Mouse (Mus musculus) heart, postnatal 0 days (tissue): Measurements from ENCODE around the gene Rfxank. TPM values are rescaled to one million over a fixed set of nuclear protein-coding genes. Genes with fewer than 3 reads are reported as not detected.

Source experiments
- ATAC-seq: fragments of 200-750 bp; cut with Nextera tagmentation; 2 replicates; pipeline ENCODE4 v1.8.0; 2017; ENCODE audit warnings: low read depth, moderate number of reproducible peaks, moderate library complexity; ENCODE audit not compliant: insufficient read depth
- DNase-seq: peaks from one replicate; pipeline ENCODE4 v3.0.0-alpha.2; 2016; ENCODE audit warnings: low spot score
- H3K27ac ChIP-seq: fragments of 300-500 bp; sonication (generic); 2 replicates; pipeline ENCODE4 v1.5.1; 2014; ENCODE audit warnings: low read depth, mild to moderate bottlenecking
- H3K27me3 ChIP-seq: fragments of 300-500 bp; sonication (generic); 2 replicates; pipeline ENCODE4 v1.6.1; 2014; ENCODE audit warnings: low read length, mixed read lengths; ENCODE audit not compliant: control insufficient read depth, insufficient read depth
- H3K36me3 ChIP-seq: fragments of 300-500 bp; sonication (generic); replicated peaks from 2 replicates; pipeline ENCODE4 v1.6.1; 2014; ENCODE audit warnings: low read length, mixed read lengths; ENCODE audit not compliant: control insufficient read depth, insufficient read depth
- H3K4me1 ChIP-seq: fragments of 300-500 bp; sonication (generic); 2 replicates; pipeline ENCODE4 v1.6.1; 2014; ENCODE audit warnings: antibody characterized with exemption; ENCODE audit not compliant: control insufficient read depth, insufficient read depth
- H3K4me2 ChIP-seq: fragments of 300-500 bp; sonication (generic); 2 replicates; pipeline ENCODE4 v1.6.1; 2014; ENCODE audit warnings: low read depth, mild to moderate bottlenecking, low read length, moderate library complexity
- H3K4me3 ChIP-seq: fragments of 300-500 bp; sonication (generic); 2 replicates; pipeline ENCODE4 v1.5.1; 2014; ENCODE audit warnings: low read depth, low read length
- H3K9ac ChIP-seq: fragments of 300-500 bp; sonication (generic); replicated peaks from 2 replicates; pipeline ENCODE4 v1.6.1; 2014; ENCODE audit warnings: low read depth, low read length, mixed read lengths
- H3K9me3 ChIP-seq: fragments of 300-500 bp; sonication (generic); replicated peaks from 2 replicates; pipeline ENCODE4 v1.6.1; 2016; ENCODE audit warnings: low read length; ENCODE audit not compliant: control insufficient read depth
- CTCF ChIP-seq: IDR thresholded peaks from 2 replicates; pipeline ENCODE4 v1.5.1; 2016; ENCODE audit warnings: antibody characterized with exemption, control low read depth, low read depth
- EP300 ChIP-seq: IDR thresholded peaks from 2 replicates; pipeline ENCODE4 v1.6.1; 2016; ENCODE audit warnings: antibody characterized with exemption, low read depth
- WGBS: fragments of 180-500 bp; shearing (Covaris S2); extraction: QIAGEN DNeasy Blood & Tissue Kit; methylation state at CpG from one replicate; pipeline ENCODE4 v1.1.7; 2014; 5-methylcytosine and 5-hydroxymethylcytosine counted together
- polyA plus RNA-seq: library from polyadenylated mRNA; unstranded; fragments of >200 nt; fragmentation: Nextera tagmentation; extraction: Ambion mirVana; gene quantifications from 2 replicates; pipeline ENCODE4 v1.2.1, GENCODE M21; 2015
- total RNA-seq: library from RNA; depleted of rRNA; stranded (reverse); fragments of >200 nt; gene quantifications from 2 replicates; pipeline ENCODE4 v1.2.3, GENCODE M21; 2014; ENCODE audit warnings: low replicate concordance

Gene Rfxank
- total and polyA plus RNA-seq, 2 experiments from 2014 or later, result 22.5 to 48.4 TPM

DNA sequence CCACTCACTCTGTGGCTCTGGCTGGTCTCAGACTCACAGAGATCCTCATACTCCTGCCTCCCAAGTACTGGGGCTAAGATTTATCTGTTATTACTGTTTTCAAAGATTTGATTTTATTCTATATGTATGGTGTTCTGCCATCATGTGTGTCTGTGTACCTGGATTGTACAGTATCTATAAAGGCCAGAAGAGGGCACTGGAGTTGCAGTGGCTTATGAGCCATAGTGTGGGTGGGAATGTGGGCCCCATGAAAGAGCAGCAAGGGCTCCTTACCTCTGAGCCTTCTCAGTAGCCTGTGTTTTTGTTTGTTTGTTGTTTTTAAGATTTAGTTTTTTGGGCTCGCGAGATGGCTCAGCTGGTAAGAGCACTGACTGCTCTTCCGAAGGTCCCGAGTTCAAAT lies 40.1 kb upstream of the Rfxank start:
- DNase-seq (no peak), ATAC-seq (no peak)
- Histone ChIP-seq H3K27me3 (no peaks in the 10 kb centered on the region), H3K4me1 (peaks cover 8% of the 10 kb centered on the region; the same call in 1 of the 2 replicates), H3K9ac (no peak overlapping the region), H3K9me3 (no peaks in the 10 kb centered on the region), H3K36me3 (peaks cover 36% of the 10 kb centered on the region), H3K4me3 (no peak overlapping the region), H3K4me2 (no peak overlapping the region), H3K27ac (no peak overlapping the region)
- TF ChIP-seq EP300 (no peak), CTCF (peak; percentile 52)
- 97% methylated on average over 4 of the region's 4 CpGs for WGBS

DNA sequence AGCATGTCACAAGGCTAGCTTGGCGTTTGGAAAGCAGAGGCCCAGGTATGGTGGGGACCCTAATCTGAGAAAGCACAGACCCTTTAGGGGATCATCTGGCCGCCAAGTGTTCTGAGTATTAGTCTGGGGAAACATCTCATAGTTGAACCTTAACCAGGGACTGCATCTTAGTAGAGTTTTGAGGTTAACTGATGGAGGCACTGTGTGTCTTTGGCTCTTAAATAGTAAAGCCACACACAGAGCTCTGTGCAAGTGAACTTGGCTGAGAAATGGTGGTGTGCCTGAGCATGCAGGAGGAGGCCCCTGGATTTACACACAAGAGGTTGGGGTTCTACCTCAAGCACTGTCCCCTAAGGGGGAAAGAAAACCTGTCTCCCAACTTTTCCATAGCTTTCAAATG lies 39.3 kb upstream of the Rfxank start:
- Histone ChIP-seq H3K4me1 (peaks cover 13% of the 10 kb centered on the region; the same call in 1 of the 2 replicates), H3K4me3 (no peak overlapping the region), H3K27ac (no peak overlapping the region), H3K27me3 (no peaks in the 10 kb centered on the region), H3K9me3 (no peaks in the 10 kb centered on the region), H3K36me3 (peaks cover 36% of the 10 kb centered on the region), H3K4me2 (no peak overlapping the region), H3K9ac (no peak overlapping the region)
- 86% methylated on average over 2 of the region's 2 CpGs for WGBS
- no peak for TF ChIP-seq EP300
- no peak for TF ChIP-seq CTCF
- ATAC-seq (no peak), DNase-seq (no peak)

DNA sequence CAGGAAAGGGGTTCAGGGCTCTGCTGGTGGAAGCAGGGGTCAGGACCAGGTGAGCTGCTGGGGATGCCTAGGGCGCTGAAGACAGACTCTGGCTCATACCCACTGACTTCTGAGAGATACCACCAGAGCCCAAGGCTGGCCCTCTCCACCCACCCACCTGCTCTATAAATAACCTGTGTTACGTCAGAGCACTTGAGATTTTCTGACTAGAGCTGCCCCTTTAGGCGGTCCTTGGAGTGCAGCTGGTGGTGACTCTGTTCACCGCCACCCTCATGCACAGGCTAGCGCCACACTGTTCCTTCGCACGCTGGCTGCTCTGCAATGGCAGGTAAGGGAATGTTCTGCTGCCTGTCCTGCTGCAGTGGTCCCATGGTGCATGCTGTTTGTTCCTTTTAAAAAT lies 35.1 kb upstream of the Rfxank start:
- ATAC-seq (peak; percentile 75), DNase-seq (peak; percentile 85)
- Histone ChIP-seq H3K9ac (no peak overlapping the region), H3K27me3 (no peaks in the 10 kb centered on the region), H3K36me3 (peaks cover 12% of the 10 kb centered on the region), H3K4me1 (peaks cover 16% of the 10 kb centered on the region), H3K4me3 (peak overlapping the region; percentile 6; the same call in 1 of the 2 replicates), H3K9me3 (no peaks in the 10 kb centered on the region), H3K4me2 (peak overlapping the region; percentile 42), H3K27ac (peak overlapping the region; percentile 69)
- 48% methylated on average over 7 of the region's 7 CpGs for WGBS
- TF ChIP-seq CTCF (no peak), EP300 (no peak)

DNA sequence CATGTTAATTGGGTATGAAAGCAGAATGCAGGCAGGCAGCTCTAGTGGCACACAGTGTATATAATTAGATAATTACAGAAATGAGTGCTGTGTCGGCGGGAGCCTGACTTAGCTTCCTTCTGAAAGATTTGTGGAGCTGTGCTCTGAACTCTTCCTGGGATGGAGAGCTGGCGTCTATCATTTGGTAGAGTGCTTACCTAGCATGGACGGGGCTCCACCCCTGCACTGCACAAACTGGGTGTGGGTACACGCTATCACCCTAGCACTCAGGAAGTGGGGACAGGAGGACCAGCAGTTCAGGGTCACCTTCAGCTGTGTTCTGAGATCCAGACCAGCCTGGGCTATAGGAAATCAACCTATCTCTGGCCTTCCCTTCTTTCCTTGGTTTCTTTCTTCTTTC lies 34.4 kb upstream of the Rfxank start:
- ATAC-seq, result no peak

DNA sequence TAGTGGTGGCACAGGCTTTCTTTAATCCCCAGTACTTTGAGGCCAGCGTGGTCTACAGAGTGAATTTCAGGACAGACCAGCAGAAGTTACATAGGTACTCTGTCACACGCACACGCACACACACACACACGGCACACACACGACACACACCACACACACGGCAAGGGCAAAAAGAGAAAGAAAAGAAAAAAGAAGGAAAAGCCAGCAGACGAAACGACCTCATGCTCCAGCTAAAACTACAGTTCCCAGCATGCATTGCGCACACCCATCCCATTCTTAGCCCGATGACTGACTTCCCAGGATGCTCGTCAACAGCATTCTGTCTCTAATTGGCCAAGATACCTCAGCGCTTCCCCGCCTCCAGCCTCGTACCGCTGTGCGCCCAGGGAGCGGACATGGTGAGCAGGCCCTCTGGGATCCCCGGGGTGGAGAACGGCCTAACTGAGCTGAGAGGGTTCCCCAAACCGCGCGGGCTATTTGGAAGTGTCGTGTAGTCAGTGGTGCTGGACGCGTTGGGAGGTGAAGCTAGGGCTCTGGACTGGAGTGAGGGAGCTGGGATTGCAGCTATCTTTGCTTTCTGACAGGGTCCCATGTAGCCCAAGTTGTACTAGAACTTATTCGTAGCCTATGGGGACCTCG lies 33.2 kb upstream of the Rfxank start, which contains the start of gene Tmem161a:
TSS of gene Tmem161a (plus strand) at position 314 of the 639 bp plus-strand sequence.
- H3K36me3 ChIP-seq, result peaks cover 2% of the 10 kb centered on the region
- 2% methylated on average over 27 of the region's 27 CpGs for WGBS
- TF ChIP-seq EP300, result no peak
- no peak for TF ChIP-seq CTCF
- H3K9ac ChIP-seq, result peak within 1 kb of the TSS; percentile 72
- H3K4me3 ChIP-seq, result peak within 1 kb of the TSS; percentile 76
- ATAC-seq (peak; percentile 96), DNase-seq (peak; percentile 97)
- peaks cover 16% of the 10 kb centered on the region for H3K4me1 ChIP-seq
- H3K27ac ChIP-seq, result peak within 1 kb of the TSS; percentile 81
- H3K27me3 ChIP-seq, result no peaks in the 10 kb centered on the region
- peak within 1 kb of the TSS; percentile 73 for H3K4me2 ChIP-seq
- no peaks in the 10 kb centered on the region for H3K9me3 ChIP-seq

More for the DNA sequence above, 34.4 kb upstream of the Rfxank start:
- TF ChIP-seq EP300 (no peak), CTCF (no peak)
- Histone ChIP-seq H3K4me3 (no peak overlapping the region), H3K9ac (no peak overlapping the region), H3K9me3 (no peaks in the 10 kb centered on the region), H3K4me1 (peaks cover 16% of the 10 kb centered on the region), H3K4me2 (0 out of 2 replicates have a peak overlapping the region, but pooled peaks have one; percentile 73), H3K27me3 (no peaks in the 10 kb centered on the region), H3K36me3 (peaks cover 7% of the 10 kb centered on the region), H3K27ac (peak overlapping the region; percentile 35; the same call in 1 of the 2 replicates)
- peak; percentile 35 for DNase-seq
- 63% methylated on average over 5 of the region's 5 CpGs for WGBS

DNA sequence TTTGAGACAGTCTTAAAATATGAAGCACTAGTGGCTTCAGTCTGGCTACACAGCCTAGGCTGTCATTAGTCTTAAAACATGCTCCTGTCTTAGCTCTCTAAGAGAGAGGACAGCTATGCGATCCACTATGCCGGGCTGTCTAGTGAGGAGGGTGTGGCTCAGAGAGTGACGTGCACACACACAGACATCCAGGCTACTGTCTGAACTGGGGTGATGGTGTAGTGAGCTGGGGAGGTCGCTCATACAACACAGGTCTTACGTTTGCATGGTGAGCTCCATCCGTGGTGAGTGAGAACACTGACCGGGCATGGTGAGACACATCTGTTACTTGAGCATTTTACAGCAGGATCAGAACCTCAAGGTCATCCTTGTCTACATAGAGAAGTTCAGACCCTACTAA lies 32.3 kb upstream of the Rfxank start:
- Histone ChIP-seq H3K9ac (no peak overlapping the region), H3K9me3 (no peaks in the 10 kb centered on the region), H3K27me3 (0 out of 2 replicates have a peak, but pooled peaks cover under 1% of the 10 kb centered on the region), H3K4me3 (no peak overlapping the region), H3K27ac (no peak overlapping the region), H3K4me2 (no peak overlapping the region), H3K36me3 (no peaks in the 10 kb centered on the region), H3K4me1 (peaks cover 16% of the 10 kb centered on the region)
- no peak for ATAC-seq
- no peak for DNase-seq
- TF ChIP-seq EP300 (no peak), CTCF (no peak)
- WGBS, result 85% methylated on average over 7 of the region's 7 CpGs
